Mouse (Mus musculus) G1E-ER4 (cell line): ENCODE results near the gene 1500015O10Rik. TPM values are rescaled to one million over a fixed set of nuclear protein-coding genes. Genes with fewer than 3 reads are reported as not detected.

Source experiments
- GATA1 ChIP-seq: IDR thresholded peaks from one replicate; pipeline ENCODE4 v1.8.0; 2012; ENCODE audit warnings: low read length, inconsistent platforms
- polyA plus RNA-seq: library from polyadenylated mRNA; stranded (reverse); fragments of >175 nt; gene quantifications from 2 replicates; pipeline ENCODE4 v1.2.3, GENCODE M21; 2012

The 1500015O10Rik gene
- polyA plus RNA-seq, 1 experiment, result not detected

- TF ChIP-seq GATA1, result no peak
These were observed 34.1 kb downstream of the 1500015O10Rik start for GRCm38 (mm10) chr1:43764481-43764880.

GRCm38 (mm10) chr1:43766328-43766727 is 35.9 kb downstream of the 1500015O10Rik start:
- TF ChIP-seq GATA1, result no peak

- no peak for TF ChIP-seq GATA1
These were observed 38.1 kb downstream of the 1500015O10Rik start for GRCm38 (mm10) chr1:43768385-43768990.

- no peak for TF ChIP-seq GATA1
These were observed 38.9 kb downstream of the 1500015O10Rik start for GRCm38 (mm10) chr1:43769348-43769747.

GRCm38 (mm10) chr1:43770032-43770431 is 39.6 kb downstream of the 1500015O10Rik start:
- no peak for TF ChIP-seq GATA1

GRCm38 (mm10) chr1:43772694-43773093 is 42.3 kb downstream of the 1500015O10Rik start:
- TF ChIP-seq GATA1, result no peak

- no peak for TF ChIP-seq GATA1
These were observed 43.7 kb downstream of the 1500015O10Rik start for GRCm38 (mm10) chr1:43774126-43774525.

GRCm38 (mm10) chr1:43776106-43776505 is 45.7 kb downstream of the 1500015O10Rik start:
- TF ChIP-seq GATA1, result no peak

- TF ChIP-seq GATA1, result no peak
These were observed 50.8 kb downstream of the 1500015O10Rik start for GRCm38 (mm10) chr1:43781195-43781594.

- TF ChIP-seq GATA1, result no peak
These were observed 51.3 kb downstream of the 1500015O10Rik start for GRCm38 (mm10) chr1:43781672-43782071.

GRCm38 (mm10) chr1:43782680-43783079 is 52.3 kb downstream of the 1500015O10Rik start:
- no peak for TF ChIP-seq GATA1

- TF ChIP-seq GATA1, result no peak
These were observed 52.8 kb downstream of the 1500015O10Rik start for GRCm38 (mm10) chr1:43783186-43783585.

GRCm38 (mm10) chr1:43785316-43785715 is 54.9 kb downstream of the 1500015O10Rik start:
- TF ChIP-seq GATA1, result no peak

GRCm38 (mm10) chr1:43786711-43787110 is 56.3 kb downstream of the 1500015O10Rik start:
- no peak for TF ChIP-seq GATA1

- no peak for TF ChIP-seq GATA1
These were observed 59.4 kb downstream of the 1500015O10Rik start for GRCm38 (mm10) chr1:43789765-43790164.

Other genes with a start within 250 kb of the 1500015O10Rik start
- gene Uxs1, start 97.2 kb downstream of the 1500015O10Rik start, polyA plus RNA-seq, result 16.8 and 31.2 TPM in 2 replicates
- 19.1 and 28.3 TPM in 2 replicates for gene Tpp2, start 203.0 kb downstream of the 1500015O10Rik start, polyA plus RNA-seq